Mouse (Mus musculus) CD4-positive helper T cell, adult 2 months (primary cell): Measurements from ENCODE around the gene Gemin5.
"Not testable (repeated sequence)": the region's sequence is repeated elsewhere in the genome, so short reads cannot be mapped to it uniquely, and the experiment has no call there.

Experiments
- DNase-seq: peaks from one replicate; pipeline ENCODE4 v3.0.0-alpha.2; 2012; ENCODE audit warnings: low read depth, missing footprints, low spot score

Gemin5 gene

GRCm38 (mm10) chr11:58168167-58168915 is at the start of gene Gemin5:
Gemin5 (minus strand) TSS chr11:58168539.
- DNase-seq, result peak; percentile 89

DNA sequence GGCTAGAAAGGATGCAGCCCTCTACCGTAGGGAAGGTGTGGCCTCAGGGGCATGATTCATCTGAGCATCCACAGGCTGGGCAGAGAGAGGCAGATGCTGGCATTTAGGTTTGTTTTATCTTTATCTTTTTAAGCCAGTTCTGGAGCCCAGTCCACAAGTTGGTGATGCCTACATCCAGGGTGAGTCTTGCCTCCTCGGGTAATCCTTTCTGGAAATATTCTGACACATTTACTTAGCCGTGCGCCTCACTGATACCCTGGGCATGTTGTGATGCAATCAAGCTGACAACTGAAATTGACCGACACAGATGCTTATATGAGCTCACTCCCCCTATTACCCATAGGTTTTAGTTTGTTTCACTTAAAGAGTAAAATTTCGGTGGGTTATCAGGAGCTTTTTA is 48.5 kb upstream of the Gemin5 start:
- no peak for DNase-seq

DNA sequence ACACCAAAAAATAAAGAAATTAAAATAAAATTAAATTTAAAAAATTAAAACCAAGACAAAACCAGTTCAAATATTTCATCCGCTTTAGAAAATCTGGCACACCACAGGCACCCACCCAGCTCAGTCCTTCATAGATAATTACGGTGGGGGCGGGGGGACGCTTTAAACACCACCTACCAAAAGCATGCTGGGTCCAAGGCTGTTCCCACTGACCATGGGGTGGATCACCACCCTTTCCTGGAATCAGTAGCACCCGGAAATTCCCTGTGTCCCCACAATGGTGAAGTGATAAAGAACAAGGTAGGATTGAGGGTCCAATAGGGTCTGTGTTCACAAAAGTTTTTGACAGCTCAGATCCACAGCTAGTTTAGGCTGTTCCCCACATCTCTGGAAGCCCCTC is 47.5 kb upstream of the Gemin5 start:
- DNase-seq, result no peak

DNA sequence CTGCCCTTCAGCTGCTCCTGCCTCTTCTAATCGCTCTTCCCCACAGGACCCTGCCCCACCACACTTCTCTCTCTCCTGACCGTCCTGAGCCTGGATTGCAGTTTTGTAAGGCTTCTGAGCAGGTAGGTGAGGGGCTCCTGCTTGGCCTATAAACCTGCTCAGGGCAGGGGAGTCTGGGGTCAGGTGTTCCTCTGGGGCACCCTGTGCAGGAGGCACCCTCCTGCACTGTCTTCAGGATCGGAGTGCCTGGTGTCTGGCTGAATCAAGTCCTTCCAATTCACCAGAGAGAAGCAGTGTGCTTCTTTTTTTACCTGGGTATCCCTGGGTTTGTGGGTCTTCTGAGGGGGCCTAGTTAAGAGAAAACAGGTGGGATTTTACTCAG is 46.7 kb upstream of the Gemin5 start:
- not testable (repeated sequence) for DNase-seq

DNA sequence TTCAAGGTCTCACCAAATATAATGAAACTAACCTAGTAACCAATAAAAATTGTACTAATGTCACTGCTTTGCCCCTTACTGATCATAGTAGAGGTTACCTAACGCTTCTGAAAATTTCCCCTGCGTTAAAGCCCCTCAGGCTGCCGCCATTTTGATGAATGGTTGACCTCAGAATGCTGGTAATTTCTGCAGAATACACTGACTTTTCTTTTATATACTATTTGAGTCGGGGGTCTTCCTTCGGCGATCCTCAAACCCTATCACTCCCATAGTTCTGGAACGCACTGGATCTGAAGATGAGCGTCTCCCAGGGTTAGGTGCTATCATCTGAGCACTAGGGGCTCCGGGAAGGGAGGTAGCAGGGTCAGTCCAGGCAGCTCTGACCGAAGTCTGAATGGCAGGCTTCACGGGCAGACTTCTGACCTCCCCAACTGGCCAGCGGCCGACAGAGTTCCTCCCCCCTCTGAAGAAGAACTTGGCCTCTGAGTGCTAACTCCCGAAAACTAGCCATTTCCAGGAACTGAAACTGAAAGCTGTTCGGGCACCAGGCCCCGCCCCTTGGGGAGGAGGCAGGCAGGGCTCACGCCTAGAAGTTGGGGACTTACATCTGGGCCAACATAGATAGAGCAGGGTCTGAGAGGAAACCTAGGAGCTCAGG is 46.2 kb upstream of the Gemin5 start:
- DNase-seq, result peak; percentile 86

DNA sequence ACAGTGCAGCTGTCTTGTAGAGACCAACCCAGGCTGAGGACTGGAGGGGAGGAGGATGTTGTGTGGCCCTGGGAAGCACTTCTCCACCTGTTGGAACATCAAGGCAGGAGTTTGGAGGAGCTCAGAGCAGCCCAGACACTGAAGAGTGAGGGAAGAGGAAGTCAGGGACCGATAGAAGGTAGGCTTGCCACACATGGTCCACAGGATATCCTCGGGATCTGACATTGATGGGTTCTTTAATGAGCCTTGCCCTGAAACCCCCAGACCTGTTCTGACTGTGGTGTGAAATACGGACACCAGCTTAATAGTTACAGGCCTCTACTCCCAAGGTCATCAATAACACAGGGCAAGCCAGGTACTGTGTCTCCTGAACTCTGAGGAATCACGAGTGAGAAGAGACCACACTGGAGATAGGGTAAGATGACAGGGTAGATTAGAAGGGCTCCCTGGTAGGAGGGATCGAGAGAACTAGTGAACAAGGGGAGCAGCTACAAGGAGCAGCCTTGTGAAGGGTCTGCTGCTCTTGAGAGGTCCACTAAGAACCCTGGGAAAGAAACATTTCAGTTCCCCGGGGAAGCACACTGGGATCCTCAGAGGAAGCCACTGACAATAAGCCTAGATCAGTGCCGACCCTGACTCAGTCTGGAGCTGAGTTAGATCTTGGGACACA is 45.5 kb upstream of the Gemin5 start:
- DNase-seq, result no peak

DNA sequence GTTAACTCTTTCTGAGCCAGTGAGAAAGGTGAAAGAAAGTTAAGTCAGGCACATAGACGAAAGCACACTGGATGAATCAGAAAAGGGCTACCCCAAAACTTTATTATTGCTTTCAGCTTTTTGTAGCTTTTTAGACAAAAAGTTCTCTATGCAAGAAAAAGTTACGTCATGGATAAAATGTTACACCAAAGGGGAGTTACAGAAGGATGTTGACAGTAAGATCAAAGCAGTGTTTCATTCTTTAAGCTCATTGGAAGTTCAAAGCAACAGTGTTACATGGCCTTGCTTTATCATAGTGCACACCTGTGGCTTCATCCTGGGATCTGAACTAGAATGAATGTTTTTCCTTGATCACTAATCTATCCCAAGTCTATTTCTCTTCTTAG is 43.3 kb upstream of the Gemin5 start:
- DNase-seq, result peak; percentile 82

DNA sequence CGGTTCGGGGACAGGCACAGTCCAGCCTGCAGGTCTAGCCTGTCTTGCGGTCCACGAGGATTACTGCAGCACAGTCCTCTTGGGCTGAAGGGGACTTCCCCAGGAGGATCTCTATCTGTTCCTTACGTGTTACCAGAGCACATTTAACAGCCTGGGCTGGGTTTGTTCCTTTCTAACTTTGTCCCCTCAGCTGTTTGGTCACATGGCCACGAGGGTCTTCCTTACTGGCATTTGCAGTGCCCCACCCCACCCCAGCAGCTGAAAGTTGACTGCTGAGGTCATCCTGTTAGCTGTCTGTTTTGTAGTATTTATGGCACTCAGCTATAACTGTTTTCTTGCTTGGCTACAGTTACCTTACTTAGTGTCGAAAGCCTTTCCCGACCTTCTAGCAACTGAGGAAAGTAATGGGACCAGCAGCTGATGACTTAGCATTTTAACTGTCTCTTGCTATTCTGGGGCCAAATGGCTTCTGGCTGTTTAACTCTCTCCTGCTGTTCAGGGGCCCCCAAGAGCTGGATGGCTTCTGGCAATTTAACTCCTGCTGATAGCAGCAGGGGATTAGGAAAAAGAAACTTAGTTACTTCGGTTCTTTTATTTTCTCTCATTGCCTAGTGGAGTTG is 42.8 kb upstream of the Gemin5 start:
- peak; percentile 58 for DNase-seq

GRCm38 (mm10) chr11:58210321-58210886 is 42.1 kb upstream of the Gemin5 start:
- DNase-seq, result no peak

DNA sequence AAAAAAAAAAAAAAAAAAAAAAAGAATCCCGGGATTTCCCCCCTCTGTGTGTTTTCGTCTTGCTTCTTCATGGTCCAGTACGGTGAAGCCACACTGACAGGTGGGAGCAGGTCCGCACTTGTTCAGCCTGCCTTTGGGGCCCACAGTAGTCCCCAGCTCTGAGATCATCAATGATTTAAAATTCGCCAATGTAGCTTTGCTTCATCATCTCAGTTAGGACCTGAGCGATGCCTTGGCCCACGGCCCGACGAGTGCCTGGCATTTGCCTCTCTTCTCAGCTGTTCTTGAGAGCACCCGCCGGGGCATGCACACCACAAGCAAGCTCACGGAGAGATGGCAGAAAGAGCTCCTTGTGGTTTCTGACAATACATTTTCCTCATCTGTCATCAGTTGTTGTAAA is 32.7 kb upstream of the Gemin5 start:
- DNase-seq, result peak; percentile 51

DNA sequence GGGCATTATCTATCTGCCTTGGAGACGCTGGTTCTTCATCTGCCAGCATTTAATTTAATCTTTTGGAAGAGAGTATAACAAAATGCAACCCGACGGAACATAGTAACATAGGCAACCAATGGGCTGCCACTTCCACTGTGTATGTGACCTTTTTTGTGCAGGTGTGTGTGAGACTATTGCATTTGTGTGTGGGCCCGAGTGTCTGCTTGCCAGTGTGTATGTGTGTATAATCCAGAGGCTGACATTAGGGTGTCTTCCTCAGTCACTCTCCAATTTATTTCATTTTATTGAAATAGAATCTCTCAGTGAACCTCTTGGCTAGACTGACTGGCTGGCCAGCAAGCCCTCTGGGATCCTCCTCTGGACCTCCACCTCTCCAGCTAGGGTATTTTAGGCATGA is 31.9 kb upstream of the Gemin5 start:
- DNase-seq, result no peak

DNA sequence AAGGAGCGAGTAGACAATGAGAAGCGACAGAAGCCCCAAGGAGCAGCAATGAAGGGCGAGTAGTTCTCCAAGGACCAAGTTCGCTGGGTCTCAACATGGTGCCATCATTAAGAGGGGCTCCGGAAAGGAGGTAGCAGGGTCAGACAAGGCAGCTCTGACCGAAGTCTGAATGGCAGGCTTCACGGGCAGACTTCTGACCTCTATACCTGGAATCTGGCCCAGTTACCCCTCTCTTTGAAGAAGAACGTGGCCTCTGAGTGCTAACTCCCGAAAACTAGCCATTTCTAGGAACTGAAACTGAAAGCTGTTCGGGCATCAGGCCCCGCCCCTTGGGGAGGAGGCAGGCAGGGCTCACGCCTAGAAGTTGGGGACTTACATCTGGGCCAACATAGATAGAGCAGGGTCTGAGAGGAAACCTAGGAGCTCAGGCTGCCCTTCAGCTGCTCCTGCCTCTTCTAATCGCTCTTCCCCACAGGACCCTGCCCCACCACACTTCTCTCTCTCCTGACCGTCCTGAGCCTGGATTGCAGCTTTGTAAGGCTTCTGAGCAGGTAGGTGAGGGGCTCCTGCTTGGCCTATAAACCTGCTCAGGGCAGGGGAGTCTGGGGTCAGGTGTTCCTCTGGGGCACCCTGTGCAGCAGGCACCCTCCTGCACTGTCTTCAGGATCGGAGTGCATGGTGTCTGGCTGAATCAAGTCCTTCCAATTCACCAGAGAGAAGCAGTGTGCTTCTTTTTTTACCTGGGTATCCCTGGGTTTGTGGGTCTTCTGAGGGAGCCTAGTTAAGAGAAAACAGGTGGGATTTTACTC is 31.1 kb upstream of the Gemin5 start, which contains the start of the genes Igtp and Irgm2:
Gene Igtp (plus strand): TSS at position 328 of the 809 bp plus-strand sequence.
Gene Irgm2 (plus strand): TSS at position 390 of the 809 bp plus-strand sequence.
- peak; percentile 89 for DNase-seq

DNA sequence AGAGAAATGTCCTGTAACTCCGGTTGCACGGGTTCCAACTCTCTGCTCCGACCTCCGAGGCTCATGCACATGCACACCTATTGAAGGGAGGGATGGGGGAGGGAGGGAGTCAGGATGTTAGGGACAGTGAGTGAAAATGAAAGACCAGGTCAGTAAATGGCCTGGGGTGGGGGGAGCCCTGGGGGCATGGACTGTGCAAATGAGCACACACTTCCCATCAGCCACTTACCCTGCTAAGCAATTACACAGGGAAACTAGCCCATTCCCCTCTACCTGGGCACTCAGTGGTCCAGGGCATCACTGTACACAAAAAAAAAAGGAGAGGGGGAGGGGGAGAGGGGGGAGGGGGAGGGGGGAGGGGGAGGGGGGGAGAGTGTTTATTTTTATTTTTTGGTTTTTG is 30.3 kb upstream of the Gemin5 start:
- no peak for DNase-seq

- DNase-seq, result no peak
These were observed 25.7 kb upstream of the Gemin5 start for GRCm38 (mm10) chr11:58193860-58194520.

DNA sequence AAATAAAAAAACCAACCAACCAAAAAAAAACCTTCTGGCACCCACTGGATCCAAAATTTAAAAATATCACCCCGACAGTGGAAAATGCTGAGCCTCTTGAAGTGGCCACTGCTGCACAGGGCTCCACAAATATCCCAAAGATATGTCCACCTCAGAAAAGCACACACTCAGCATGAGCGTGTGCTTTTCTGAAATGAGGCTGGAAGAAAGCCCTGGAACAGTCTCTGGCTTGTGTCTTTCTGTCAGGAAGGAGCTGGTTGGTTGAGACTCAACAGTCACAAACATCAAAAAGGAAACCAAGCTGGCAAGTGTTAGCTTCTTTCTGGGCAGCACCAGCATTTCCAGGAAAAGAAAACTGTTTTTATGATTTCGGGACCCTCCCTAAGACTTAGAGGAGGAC is 25.0 kb upstream of the Gemin5 start:
- DNase-seq, result no peak

DNA sequence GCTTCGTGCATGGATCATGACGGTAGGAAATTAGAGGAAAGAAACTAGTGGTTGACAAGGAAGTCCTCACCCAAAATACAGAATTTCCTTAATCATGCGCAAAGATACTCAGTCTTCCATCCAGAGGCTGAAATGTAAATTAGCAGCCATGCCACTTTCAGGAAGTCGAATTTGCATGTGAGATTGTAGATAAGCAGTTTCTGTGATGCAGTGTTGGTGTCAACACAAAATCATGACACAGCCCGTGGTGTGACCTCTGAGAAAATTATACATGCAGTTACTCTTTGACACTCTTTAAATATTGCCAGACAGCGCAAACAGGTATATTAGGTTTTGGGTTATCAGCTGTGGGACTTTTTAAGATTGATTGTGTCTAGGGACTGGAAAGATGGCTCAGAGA is 21.3 kb upstream of the Gemin5 start:
- peak; percentile 57 for DNase-seq

DNA sequence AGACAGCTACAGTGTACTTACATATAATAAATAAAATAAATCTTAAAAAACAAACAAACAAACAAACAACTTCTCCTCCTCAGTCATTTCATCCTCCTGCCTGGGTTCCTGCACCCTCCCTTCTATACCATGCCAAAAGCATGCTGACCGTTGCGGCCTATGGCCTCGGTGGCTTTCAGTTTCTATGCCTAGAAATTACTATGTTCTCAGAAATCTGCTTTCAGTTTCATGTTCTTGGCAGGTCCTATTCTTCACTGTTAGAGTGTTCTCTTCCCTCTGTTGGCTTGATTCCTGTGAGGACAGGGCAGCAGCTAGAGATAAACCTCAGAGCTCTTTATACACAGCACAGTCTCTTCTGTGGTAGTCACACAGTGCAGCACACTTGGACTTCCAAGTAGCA is 15.2 kb upstream of the Gemin5 start:
- peak; percentile 76 for DNase-seq

DNA sequence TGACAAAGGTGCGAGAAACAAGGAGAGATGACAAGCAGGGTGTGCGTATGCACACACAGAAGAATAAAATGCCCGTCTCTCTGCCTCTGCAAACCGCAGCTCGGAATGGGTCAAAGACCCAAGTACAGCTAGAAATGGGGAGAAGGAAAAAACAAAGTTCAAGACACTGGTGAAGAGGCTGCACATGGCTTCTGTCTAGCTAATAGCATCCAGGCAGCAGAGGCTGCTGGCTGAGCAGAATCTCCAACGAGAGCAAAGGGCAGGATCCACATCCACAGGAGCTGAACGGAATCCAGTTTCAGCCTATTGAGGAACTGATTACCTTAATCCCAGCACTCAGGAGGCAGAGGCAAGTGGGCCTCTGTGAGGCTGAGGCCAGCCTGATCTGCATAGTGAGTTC is 12.4 kb upstream of the Gemin5 start:
- DNase-seq, result no peak

- not testable (repeated sequence) for DNase-seq
These were observed 11.6 kb upstream of the Gemin5 start for GRCm38 (mm10) chr11:58179986-58180385.

GRCm38 (mm10) chr11:58179563-58179962 is 11.2 kb upstream of the Gemin5 start:
- peak; percentile 92 for DNase-seq
